Mouse (Mus musculus) midbrain, postnatal 0 days (tissue): ENCODE measurements around the gene Stac2. TPM values are rescaled to one million over a fixed set of nuclear protein-coding genes. Genes with fewer than 3 reads are reported as not detected.

Experiments
- ATAC-seq: fragments of 200-750 bp; cut with Nextera tagmentation; 2 replicates; pipeline ENCODE4 v1.8.0; 2017; ENCODE audit warnings: moderate number of reproducible peaks, mild to moderate bottlenecking, moderate TSS enrichment, moderate library complexity; ENCODE audit not compliant: low FRiP score
- DNase-seq: peaks from one replicate; pipeline ENCODE4 v3.0.0-alpha.2; 2015; ENCODE audit warnings: low spot score
- H3K27ac ChIP-seq: fragments of 300-500 bp; sonication (generic); 2 replicates; pipeline ENCODE4 v1.5.1; 2014; ENCODE audit warnings: low read depth, mild to moderate bottlenecking, low read length, mixed read lengths
- H3K27me3 ChIP-seq: fragments of 300-500 bp; sonication (generic); 2 replicates; pipeline ENCODE4 v1.6.1; 2014; ENCODE audit warnings: low read length, control low read depth, mixed read lengths; ENCODE audit not compliant: insufficient read depth
- H3K36me3 ChIP-seq: fragments of 300-500 bp; sonication (generic); 2 replicates; pipeline ENCODE4 v1.6.1; 2014; ENCODE audit warnings: low read length, control low read depth, mixed read lengths; ENCODE audit not compliant: insufficient read depth
- H3K4me1 ChIP-seq: fragments of 300-500 bp; sonication (generic); 2 replicates; pipeline ENCODE4 v1.6.1; 2014; ENCODE audit warnings: mild to moderate bottlenecking, control low read depth, antibody characterized with exemption, low read length, mixed read lengths; ENCODE audit not compliant: insufficient read depth
- H3K4me2 ChIP-seq: fragments of 300-500 bp; sonication (generic); 2 replicates; pipeline ENCODE4 v1.6.1; 2014; ENCODE audit warnings: low read depth, mild to moderate bottlenecking, low read length, mixed read lengths; ENCODE audit not compliant: poor library complexity, severe bottlenecking
- H3K4me3 ChIP-seq: fragments of 300-500 bp; sonication (generic); 2 replicates; pipeline ENCODE4 v1.5.1; 2014; ENCODE audit warnings: low read depth, mild to moderate bottlenecking, low read length, moderate library complexity
- H3K9ac ChIP-seq: fragments of 300-500 bp; sonication (generic); replicated peaks from 2 replicates; pipeline ENCODE4 v1.6.1; 2014; ENCODE audit warnings: mild to moderate bottlenecking, low read length, moderate library complexity, mixed read lengths; ENCODE audit not compliant: poor library complexity, severe bottlenecking
- H3K9me3 ChIP-seq: fragments of 300-500 bp; sonication (generic); 2 replicates; pipeline ENCODE4 v1.6.1; 2016; ENCODE audit warnings: low read length, control low read depth
- CTCF ChIP-seq: IDR thresholded peaks from 2 replicates; pipeline ENCODE4 v1.5.1; 2016; ENCODE audit warnings: antibody characterized with exemption, mild to moderate bottlenecking
- WGBS: fragments of 180-500 bp; shearing (Covaris S2); extraction: QIAGEN DNeasy Blood & Tissue Kit; methylation state at CpG from one replicate; pipeline ENCODE4 v1.1.7; 2014; 5-methylcytosine and 5-hydroxymethylcytosine counted together
- polyA plus RNA-seq: library from polyadenylated mRNA; unstranded; fragments of >200 nt; fragmentation: Nextera tagmentation; extraction: Ambion mirVana; gene quantifications from 2 replicates; pipeline ENCODE4 v1.2.1, GENCODE M21; 2015
- total RNA-seq: library from RNA; depleted of rRNA; stranded (reverse); fragments of >200 nt; gene quantifications from 2 replicates; pipeline ENCODE4 v1.2.3, GENCODE M21; 2014

The Stac2 gene
- total and polyA plus RNA-seq, 2 experiments from 2014 or later = 3.5 to 8.3 TPM

DNA sequence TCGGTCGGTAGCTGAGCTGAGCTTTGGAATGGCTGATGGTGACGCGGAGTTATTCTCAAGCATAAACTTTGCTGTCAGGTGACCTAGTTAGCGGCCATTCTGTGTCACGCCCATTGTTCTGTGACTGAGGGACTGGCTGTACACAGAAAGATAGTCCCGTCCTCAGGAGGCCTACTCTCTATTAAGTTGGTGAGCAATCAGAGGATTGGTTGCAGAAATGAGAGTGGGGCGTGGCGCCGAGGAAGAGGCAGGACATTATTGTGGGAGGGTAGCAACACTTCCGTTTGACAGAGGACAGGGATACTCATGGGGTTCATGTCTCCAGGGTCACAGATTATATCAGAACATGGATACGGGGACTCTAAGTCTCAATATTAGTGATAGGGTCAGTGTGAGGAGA is 12.9 kb upstream of the Stac2 start:
- 91% methylated on average over 12 of the region's 12 CpGs for WGBS
- no peak for TF ChIP-seq CTCF
- Histone ChIP-seq H3K27me3 (no peaks in the 10 kb centered on the region), H3K4me3 (no peak overlapping the region), H3K9me3 (no peaks in the 10 kb centered on the region), H3K4me2 (no peak overlapping the region), H3K4me1 (no peaks in the 10 kb centered on the region), H3K27ac (no peak overlapping the region), H3K9ac (no peak overlapping the region), H3K36me3 (no peaks in the 10 kb centered on the region)
- no peak for DNase-seq
- ATAC-seq = no peak

DNA sequence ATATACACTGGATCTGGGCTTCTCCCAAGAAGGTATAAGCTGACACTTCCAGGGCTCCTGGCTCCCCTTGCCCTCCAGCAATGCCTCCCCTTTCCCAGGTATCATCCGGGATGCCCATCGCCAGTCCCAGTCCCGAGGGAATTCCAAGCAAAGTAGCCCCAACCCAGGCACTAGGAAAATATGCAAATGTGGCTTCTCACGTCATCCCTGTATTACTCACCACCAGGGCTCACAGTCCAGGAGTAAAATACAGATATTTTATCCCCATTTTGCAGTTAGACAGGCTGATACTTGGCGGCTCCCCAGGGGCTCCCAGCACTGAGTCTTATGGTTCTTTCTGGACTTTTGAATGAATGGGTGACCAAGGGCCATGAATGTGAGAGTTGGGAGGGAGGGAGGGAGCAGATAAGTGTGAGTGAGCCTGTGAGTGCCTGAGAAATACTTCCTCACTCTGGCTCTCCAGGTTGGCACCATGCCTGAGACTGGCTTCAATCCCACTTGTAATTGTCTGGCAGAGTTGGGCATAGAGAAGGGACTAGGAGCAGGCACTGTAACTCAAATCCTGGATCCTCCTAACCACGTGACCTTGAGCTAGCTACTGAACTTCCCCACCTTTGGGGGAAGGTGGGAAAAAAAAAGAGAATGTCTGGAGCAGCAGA is 8.8 kb upstream of the Stac2 start:
- Histone ChIP-seq H3K4me1 (no peaks in the 10 kb centered on the region), H3K4me2 (no peak overlapping the region), H3K27me3 (no peaks in the 10 kb centered on the region), H3K9me3 (no peaks in the 10 kb centered on the region), H3K36me3 (no peaks in the 10 kb centered on the region), H3K27ac (no peak overlapping the region), H3K9ac (no peak overlapping the region), H3K4me3 (no peak overlapping the region)
- ATAC-seq (no peak), DNase-seq (no peak)
- TF ChIP-seq CTCF = no peak
- 64% methylated on average over 6 of the region's 6 CpGs for WGBS

DNA sequence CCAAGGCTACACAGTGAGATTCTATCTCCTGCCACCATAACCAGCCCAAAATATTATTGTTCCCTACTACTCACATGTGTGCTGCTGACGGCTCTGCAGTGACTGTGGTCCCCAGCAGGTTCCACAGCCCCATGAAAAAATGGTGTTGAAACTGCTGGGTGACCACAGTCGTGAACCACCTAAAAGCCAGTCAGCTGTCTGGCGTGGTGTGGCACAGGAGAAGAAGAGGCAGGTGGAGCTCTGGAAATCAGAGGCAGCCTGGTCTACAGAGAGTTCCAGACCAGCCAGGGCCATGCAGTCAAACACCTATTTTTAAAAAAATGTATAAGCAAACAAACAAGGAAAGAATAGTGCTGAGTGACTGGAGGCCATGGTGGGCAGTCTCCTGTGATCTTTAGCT is 8.2 kb upstream of the Stac2 start:
- Histone ChIP-seq H3K27me3 (no peaks in the 10 kb centered on the region), H3K4me1 (no peaks in the 10 kb centered on the region), H3K4me3 (no peak overlapping the region), H3K9ac (no peak overlapping the region), H3K4me2 (no peak overlapping the region), H3K9me3 (no peaks in the 10 kb centered on the region), H3K27ac (no peak overlapping the region), H3K36me3 (no peaks in the 10 kb centered on the region)
- DNase-seq = no peak
- no peak for TF ChIP-seq CTCF
- WGBS = 70% methylated on average over 3 of the region's 3 CpGs
- ATAC-seq = no peak

DNA sequence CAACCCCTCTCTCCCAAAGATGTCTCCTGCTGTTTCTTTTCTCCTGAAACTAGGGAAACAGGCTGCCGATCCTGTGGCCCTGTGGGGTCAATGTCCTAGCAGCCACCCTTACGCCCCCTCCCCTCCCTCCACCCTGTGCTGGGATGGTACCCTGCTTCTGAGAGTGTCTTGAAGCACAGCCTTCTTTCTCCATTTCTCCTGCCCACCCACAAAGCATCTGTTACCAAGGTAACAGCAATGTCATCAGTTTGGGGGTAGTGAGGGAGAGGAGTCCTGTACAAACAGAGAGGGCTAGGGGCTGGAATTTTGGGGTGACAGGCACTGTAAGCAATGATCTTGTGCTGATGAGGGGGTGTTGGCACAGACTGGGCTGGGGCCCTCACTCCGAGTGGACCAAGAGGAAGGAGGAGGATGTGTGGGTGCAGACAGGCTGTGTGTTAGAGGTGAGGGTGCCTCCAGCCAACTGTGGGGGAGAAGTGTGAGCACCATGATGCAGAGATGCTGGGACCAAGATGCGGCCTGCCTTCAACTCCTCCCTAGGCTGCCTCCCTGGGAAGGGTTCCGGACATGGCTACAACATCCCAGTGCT is 6.9 kb upstream of the Stac2 start:
- no peaks in the 10 kb centered on the region for H3K4me1 ChIP-seq
- WGBS = 74% methylated on average over 5 of the region's 5 CpGs
- H3K36me3 ChIP-seq = no peaks in the 10 kb centered on the region
- DNase-seq (no peak), ATAC-seq (no peak)
- H3K27ac ChIP-seq = no peak overlapping the region
- TF ChIP-seq CTCF = no peak
- peak overlapping the region; percentile 19; the same call in 1 of the 2 replicates for H3K9ac ChIP-seq
- H3K27me3 ChIP-seq = no peaks in the 10 kb centered on the region
- H3K4me2 ChIP-seq = no peak overlapping the region
- H3K9me3 ChIP-seq = no peaks in the 10 kb centered on the region
- no peak overlapping the region for H3K4me3 ChIP-seq

DNA sequence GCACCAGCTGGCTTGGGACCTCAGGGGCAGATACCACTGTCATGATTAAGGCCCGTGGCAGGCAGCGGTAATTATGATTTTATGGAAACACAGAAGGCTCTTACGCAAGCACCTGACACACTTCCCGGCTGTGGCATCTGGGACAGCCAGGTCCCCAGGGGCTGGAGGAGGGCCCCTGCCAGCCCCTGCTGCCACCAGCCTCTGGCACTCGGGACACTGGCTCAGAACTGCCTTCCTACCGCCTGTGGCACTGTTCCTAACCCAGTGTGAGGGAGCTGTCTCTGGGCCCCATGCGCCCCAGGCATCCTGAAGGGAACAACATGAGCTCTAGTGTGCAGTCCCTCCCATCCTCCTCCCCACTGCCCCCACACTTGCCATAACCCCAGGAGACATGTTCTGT is 6.4 kb upstream of the Stac2 start:
- Histone ChIP-seq H3K36me3 (no peaks in the 10 kb centered on the region), H3K4me2 (no peak overlapping the region), H3K4me3 (no peak overlapping the region), H3K4me1 (no peaks in the 10 kb centered on the region), H3K9ac (peak overlapping the region; percentile 19; the same call in 1 of the 2 replicates), H3K9me3 (no peaks in the 10 kb centered on the region), H3K27me3 (no peaks in the 10 kb centered on the region), H3K27ac (no peak overlapping the region)
- no peak for TF ChIP-seq CTCF
- WGBS = 47% methylated on average over 7 of the region's 7 CpGs
- DNase-seq (no peak), ATAC-seq (no peak)

DNA sequence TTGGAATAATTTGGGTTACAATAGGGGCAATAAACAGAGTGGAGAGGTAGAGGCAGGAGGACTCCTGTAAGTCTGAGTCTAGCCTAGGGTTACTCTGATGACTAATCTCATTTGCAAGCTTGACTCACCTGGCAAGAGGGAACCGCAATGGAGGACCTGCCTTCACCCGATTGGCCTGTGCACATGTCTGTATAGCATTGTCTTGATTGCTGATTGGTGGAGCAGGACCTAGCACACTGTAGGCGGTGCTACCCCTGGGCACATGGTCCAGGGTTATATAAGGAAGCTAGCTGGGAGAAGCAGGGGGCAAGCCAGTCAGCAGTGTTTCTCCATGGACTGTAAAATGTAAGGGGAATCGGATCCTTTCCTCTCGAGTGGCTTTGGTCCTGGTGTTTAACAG is 4.7 kb upstream of the Stac2 start:
- Histone ChIP-seq H3K36me3 (no peaks in the 10 kb centered on the region), H3K4me1 (no peaks in the 10 kb centered on the region), H3K27ac (no peak overlapping the region), H3K9ac (no peak overlapping the region), H3K4me2 (no peak overlapping the region), H3K9me3 (no peaks in the 10 kb centered on the region), H3K4me3 (no peak overlapping the region), H3K27me3 (0 out of 2 replicates have a peak, but pooled peaks cover 1% of the 10 kb centered on the region)
- WGBS = 82% methylated on average over 5 of the region's 5 CpGs
- DNase-seq = no peak
- no peak for ATAC-seq
- no peak for TF ChIP-seq CTCF
